Mouse (Mus musculus): ENCODE results near the gene Syngr2. TPM values are rescaled to one million over a fixed set of nuclear protein-coding genes. Genes with fewer than 3 reads are reported as not detected.

Gene Syngr2
- total RNA-seq, 1 experiment from 2014 or later = 62.6 TPM

Other genes starting within 250 kb of the Syngr2 start
- gene Tnrc6c, start 155.4 kb upstream of the Syngr2 start, total RNA-seq (2021) = 22.7 and 29.5 TPM in 2 replicates
- 5.3 and 8.3 TPM in 2 replicates for gene Tmc8, start 27.6 kb upstream of the Syngr2 start, total RNA-seq (2021)
- 35.1 and 35.7 TPM in 2 replicates for gene Tmc6, start 27.5 kb upstream of the Syngr2 start, total RNA-seq (2021)
- 0.44 TPM in 1 of 2 replicates, not detected in the other for gene 6030468B19Rik, start 12.0 kb upstream of the Syngr2 start, total RNA-seq (2021)
- gene Gm20708, start within 50 bp of the Syngr2 start, total RNA-seq (2021) = 0.83 and 0.93 TPM in 2 replicates
- gene Afmid, start 16.3 kb downstream of the Syngr2 start, total RNA-seq (2021) = 7.5 and 16.4 TPM in 2 replicates
- 29.1 and 34.8 TPM in 2 replicates for gene Tk1, start 16.4 kb downstream of the Syngr2 start, total RNA-seq (2021)
- gene Birc5, start 39.6 kb downstream of the Syngr2 start, total RNA-seq (2021) = 17.8 and 22.6 TPM in 2 replicates
- gene Tmem235, start 51.1 kb downstream of the Syngr2 start, total RNA-seq (2021) = not detected in 2 replicates
- 11.5 and 12.3 TPM in 2 replicates for gene Tha1, start 63.8 kb downstream of the Syngr2 start, total RNA-seq (2021)
- gene Socs3, start 160.4 kb downstream of the Syngr2 start, total RNA-seq (2021) = 4.8 and 6.5 TPM in 2 replicates
- 32.9 and 39.2 TPM in 2 replicates for gene Pgs1, start 176.6 kb downstream of the Syngr2 start, total RNA-seq (2021)